Mouse (Mus musculus): ENCODE data around the gene Etv5. TPM values are rescaled to one million over a fixed set of nuclear protein-coding genes. Genes with fewer than 3 reads are reported as not detected.
A peak's percentile ranks its signal among the peaks of the same experiment; 100 is the strongest.

Gene Etv5
- polyA plus RNA-seq, 1 experiment from 2014 or later: 17.4 TPM

DNA sequence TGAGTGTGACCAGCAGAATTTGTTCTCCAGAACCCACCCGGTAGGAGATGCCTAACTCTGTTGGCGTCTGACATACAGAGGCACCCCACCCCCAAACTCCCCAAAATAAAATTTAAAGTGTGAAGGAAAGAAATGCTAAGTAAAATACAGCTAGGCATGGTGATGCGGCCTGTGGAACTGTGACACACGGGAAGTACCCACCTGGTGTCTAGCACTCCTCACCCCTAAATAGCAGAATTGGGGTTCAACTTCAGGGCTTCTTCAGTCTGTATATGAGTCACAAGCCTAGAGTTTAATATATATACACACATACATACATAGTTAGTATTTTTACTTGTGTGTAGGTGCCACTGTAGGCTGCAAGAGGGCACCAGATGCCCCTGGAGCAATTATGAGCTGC, 32.8 kb downstream of the Etv5 start:
- H3K27me3 ChIP-seq (ENCODE audit: control insufficient read depth, insufficient read depth, low read length): no peaks in the 10 kb centered on the region
- ATAC-seq (ENCODE audit: insufficient read depth, low FRiP score): no peak
- H3K9ac ChIP-seq (ENCODE audit: low read length): no peak overlapping the region
- no peak overlapping the region for H3K4me2 ChIP-seq (ENCODE audit: low read depth, low read length)
- 92% methylated on average over 4 of the region's 4 CpGs for WGBS
- no peaks in the 10 kb centered on the region for H3K9me3 ChIP-seq (replicated peaks; ENCODE audit: control insufficient read depth, low read length)
- peaks cover 15% of the 10 kb centered on the region; the same call in 1 of the 2 replicates for H3K4me1 ChIP-seq (ENCODE audit: control insufficient read depth, insufficient read depth, low read length)
- H3K27ac ChIP-seq (ENCODE audit: low read length): no peak overlapping the region
- no peak overlapping the region for H3K4me3 ChIP-seq (replicated peaks; ENCODE audit: low read length)
- H3K36me3 ChIP-seq (ENCODE audit: control insufficient read depth, insufficient read depth, low read length): no peaks in the 10 kb centered on the region

GRCm38 (mm10) chr16:22406050-22406449, 33.5 kb downstream of the Etv5 start:
- Histone ChIP-seq H3K27ac (ENCODE audit: low read length) (peak overlapping the region; percentile 9; the same call in 1 of the 2 replicates), H3K4me3 (replicated peaks; ENCODE audit: low read length) (no peak overlapping the region), H3K4me1 (ENCODE audit: control insufficient read depth, insufficient read depth, low read length) (peaks cover 15% of the 10 kb centered on the region; the same call in 1 of the 2 replicates), H3K9me3 (replicated peaks; ENCODE audit: control insufficient read depth, low read length) (no peaks in the 10 kb centered on the region), H3K36me3 (ENCODE audit: control insufficient read depth, insufficient read depth, low read length) (no peaks in the 10 kb centered on the region), H3K27me3 (ENCODE audit: control insufficient read depth, insufficient read depth, low read length) (no peaks in the 10 kb centered on the region), H3K4me2 (ENCODE audit: low read depth, low read length) (no peak overlapping the region), H3K9ac (ENCODE audit: low read length) (no peak overlapping the region)
- WGBS: 65% methylated on average over 4 of the region's 4 CpGs
- ATAC-seq (ENCODE audit: insufficient read depth, low FRiP score): no peak

DNA sequence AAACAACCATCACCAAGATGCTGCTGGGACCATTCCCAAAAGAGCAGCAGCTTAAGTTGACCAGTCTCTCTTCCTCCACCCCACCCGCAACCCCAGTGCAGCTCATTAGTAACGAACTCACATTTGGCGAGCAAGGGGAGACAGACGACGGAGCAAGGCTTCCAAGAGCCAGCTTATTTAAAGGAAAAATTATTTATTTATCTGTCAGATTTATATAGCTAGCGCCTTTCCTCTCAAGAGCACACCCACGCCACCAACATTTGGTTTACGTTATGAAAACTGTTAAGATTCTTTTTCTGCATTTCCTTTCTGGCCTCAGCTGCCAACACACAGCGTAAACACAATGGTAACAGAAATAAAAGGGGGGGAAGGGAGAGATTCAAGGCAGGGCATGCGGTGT, 34.0 kb downstream of the Etv5 start:
- H3K9ac ChIP-seq (ENCODE audit: low read length): no peak overlapping the region
- no peaks in the 10 kb centered on the region for H3K36me3 ChIP-seq (ENCODE audit: control insufficient read depth, insufficient read depth, low read length)
- 42% methylated on average over 10 of the region's 10 CpGs for WGBS
- no peak for ATAC-seq (ENCODE audit: insufficient read depth, low FRiP score)
- H3K27ac ChIP-seq (ENCODE audit: low read length): peak overlapping the region; percentile 23; the same call in 1 of the 2 replicates
- H3K27me3 ChIP-seq (ENCODE audit: control insufficient read depth, insufficient read depth, low read length): no peaks in the 10 kb centered on the region
- H3K4me1 ChIP-seq (ENCODE audit: control insufficient read depth, insufficient read depth, low read length): peaks cover 15% of the 10 kb centered on the region; the same call in 1 of the 2 replicates
- no peak overlapping the region for H3K4me3 ChIP-seq (replicated peaks; ENCODE audit: low read length)
- H3K9me3 ChIP-seq (replicated peaks; ENCODE audit: control insufficient read depth, low read length): no peaks in the 10 kb centered on the region
- no peak overlapping the region for H3K4me2 ChIP-seq (ENCODE audit: low read depth, low read length)

- H3K27ac ChIP-seq (ENCODE audit: low read length): no peak overlapping the region
- no peaks in the 10 kb centered on the region for H3K27me3 ChIP-seq (ENCODE audit: control insufficient read depth, insufficient read depth, low read length)
- WGBS: 87% methylated on average over 4 of the region's 4 CpGs
- no peak overlapping the region for H3K4me2 ChIP-seq (ENCODE audit: low read depth, low read length)
- H3K4me1 ChIP-seq (ENCODE audit: control insufficient read depth, insufficient read depth, low read length): peaks cover 15% of the 10 kb centered on the region; the same call in 1 of the 2 replicates
- no peaks in the 10 kb centered on the region for H3K36me3 ChIP-seq (ENCODE audit: control insufficient read depth, insufficient read depth, low read length)
- H3K4me3 ChIP-seq (replicated peaks; ENCODE audit: low read length): no peak overlapping the region
- ATAC-seq (ENCODE audit: insufficient read depth, low FRiP score): no peak
- H3K9me3 ChIP-seq (replicated peaks; ENCODE audit: control insufficient read depth, low read length): no peaks in the 10 kb centered on the region
- no peak overlapping the region for H3K9ac ChIP-seq (ENCODE audit: low read length)
Measured at GRCm38 (mm10) chr16:22403715-22404114, 35.8 kb downstream of the Etv5 start.

DNA sequence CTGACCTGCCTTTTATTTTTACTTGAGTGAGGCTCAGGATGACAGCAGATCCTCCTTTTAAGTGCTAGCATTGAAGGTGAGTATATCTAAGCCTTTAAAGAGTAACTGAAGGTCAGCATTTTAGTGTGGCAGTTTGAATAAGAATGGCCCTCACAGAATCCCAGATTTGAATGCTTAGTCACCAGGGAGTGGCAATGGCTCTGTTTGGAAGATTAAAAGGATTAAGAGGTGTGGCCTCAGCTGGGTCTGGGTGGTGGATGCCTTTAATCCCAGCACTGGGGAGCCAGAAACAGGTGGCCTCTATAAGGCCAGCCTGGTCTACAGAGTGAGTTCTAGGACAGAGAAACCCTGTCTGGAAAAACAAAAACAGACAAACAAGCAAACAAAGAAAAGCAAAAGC, 36.9 kb downstream of the Etv5 start:
- no peaks in the 10 kb centered on the region for H3K9me3 ChIP-seq (replicated peaks; ENCODE audit: control insufficient read depth, low read length)
- no peak overlapping the region for H3K4me3 ChIP-seq (replicated peaks; ENCODE audit: low read length)
- H3K4me2 ChIP-seq (ENCODE audit: low read depth, low read length): no peak overlapping the region
- no peaks in the 10 kb centered on the region for H3K27me3 ChIP-seq (ENCODE audit: control insufficient read depth, insufficient read depth, low read length)
- no peak for ATAC-seq (ENCODE audit: insufficient read depth, low FRiP score)
- H3K27ac ChIP-seq (ENCODE audit: low read length): no peak overlapping the region
- H3K36me3 ChIP-seq (ENCODE audit: control insufficient read depth, insufficient read depth, low read length): no peaks in the 10 kb centered on the region
- peaks cover 15% of the 10 kb centered on the region; the same call in 1 of the 2 replicates for H3K4me1 ChIP-seq (ENCODE audit: control insufficient read depth, insufficient read depth, low read length)
- H3K9ac ChIP-seq (ENCODE audit: low read length): no peak overlapping the region

DNA sequence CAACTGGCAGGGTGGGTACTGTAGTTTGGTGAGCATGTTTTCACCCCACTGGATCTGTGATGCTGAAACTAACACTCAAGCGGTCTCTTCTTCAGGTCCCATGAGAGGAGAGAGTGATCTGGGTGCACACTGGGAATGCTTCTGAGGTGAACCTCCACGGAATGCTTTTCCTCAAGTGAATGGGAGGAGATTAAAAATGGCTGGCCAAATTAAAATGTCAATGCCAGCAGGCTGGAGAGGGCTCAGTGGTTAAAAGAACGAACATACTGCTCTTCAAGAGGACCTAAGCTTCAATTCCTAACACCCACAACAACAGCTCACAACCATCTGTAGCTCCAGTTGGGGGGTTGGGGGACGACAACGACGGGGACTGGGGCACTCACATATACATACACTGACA, 39.3 kb downstream of the Etv5 start:
- no peak for ATAC-seq (ENCODE audit: insufficient read depth, low FRiP score)
- Histone ChIP-seq H3K4me3 (replicated peaks; ENCODE audit: low read length) (no peak overlapping the region), H3K4me2 (ENCODE audit: low read depth, low read length) (no peak overlapping the region), H3K27me3 (ENCODE audit: control insufficient read depth, insufficient read depth, low read length) (no peaks in the 10 kb centered on the region), H3K36me3 (ENCODE audit: control insufficient read depth, insufficient read depth, low read length) (no peaks in the 10 kb centered on the region), H3K4me1 (ENCODE audit: control insufficient read depth, insufficient read depth, low read length) (peaks cover 5% of the 10 kb centered on the region; the same call in 1 of the 2 replicates), H3K9ac (ENCODE audit: low read length) (no peak overlapping the region), H3K27ac (ENCODE audit: low read length) (no peak overlapping the region), H3K9me3 (replicated peaks; ENCODE audit: control insufficient read depth, low read length) (no peaks in the 10 kb centered on the region)
- WGBS: 90% methylated on average over 6 of the region's 6 CpGs

DNA sequence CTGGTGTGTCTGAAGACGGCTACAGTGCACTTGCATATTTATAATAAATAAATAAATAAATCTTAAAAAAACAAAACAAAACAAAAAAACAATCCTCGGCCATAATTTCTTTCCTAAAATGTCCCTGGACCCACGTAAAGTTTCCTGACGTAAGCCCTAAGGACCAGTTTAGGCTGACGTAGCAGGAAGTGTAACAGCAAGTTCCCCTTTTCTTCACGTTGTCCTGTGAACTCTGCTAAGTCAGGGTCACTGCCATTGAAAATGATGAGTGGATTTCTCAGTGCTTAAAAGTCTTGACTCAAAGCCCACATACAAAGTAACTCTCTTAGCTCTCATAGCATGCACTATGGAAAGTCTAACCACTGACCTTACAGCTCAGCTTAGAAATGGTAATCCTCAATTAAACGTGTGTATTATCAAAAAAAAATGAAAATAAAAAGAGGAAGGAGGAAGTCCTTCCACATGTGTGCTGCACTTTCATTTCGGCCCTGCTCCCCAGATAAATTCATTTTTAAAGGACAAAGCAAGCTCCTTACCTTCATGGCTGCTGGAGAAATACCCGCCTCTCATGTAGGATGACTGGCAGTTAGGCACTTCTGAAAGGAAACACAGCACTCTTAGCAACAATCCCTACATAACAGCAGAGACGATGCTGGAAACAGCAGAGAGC, 40.6 kb downstream of the Etv5 start:
- no peak overlapping the region for H3K27ac ChIP-seq (ENCODE audit: low read length)
- H3K9me3 ChIP-seq (replicated peaks; ENCODE audit: control insufficient read depth, low read length): no peaks in the 10 kb centered on the region
- no peaks in the 10 kb centered on the region for H3K27me3 ChIP-seq (ENCODE audit: control insufficient read depth, insufficient read depth, low read length)
- WGBS: 84% methylated on average over 10 of the region's 10 CpGs
- no peaks in the 10 kb centered on the region for H3K4me1 ChIP-seq (ENCODE audit: control insufficient read depth, insufficient read depth, low read length)
- no peak for ATAC-seq (ENCODE audit: insufficient read depth, low FRiP score)
- no peaks in the 10 kb centered on the region for H3K36me3 ChIP-seq (ENCODE audit: control insufficient read depth, insufficient read depth, low read length)
- no peak overlapping the region for H3K4me3 ChIP-seq (replicated peaks; ENCODE audit: low read length)
- H3K9ac ChIP-seq (ENCODE audit: low read length): no peak overlapping the region
- H3K4me2 ChIP-seq (ENCODE audit: low read depth, low read length): no peak overlapping the region

- 74% methylated on average over 11 of the region's 11 CpGs for WGBS
- H3K27me3 ChIP-seq (ENCODE audit: control insufficient read depth, insufficient read depth, low read length): no peaks in the 10 kb centered on the region
- H3K4me1 ChIP-seq (ENCODE audit: control insufficient read depth, insufficient read depth, low read length): no peaks in the 10 kb centered on the region
- no peak overlapping the region for H3K4me3 ChIP-seq (replicated peaks; ENCODE audit: low read length)
- H3K27ac ChIP-seq (ENCODE audit: low read length): no peak overlapping the region
- no peak overlapping the region for H3K9ac ChIP-seq (ENCODE audit: low read length)
- ATAC-seq (ENCODE audit: insufficient read depth, low FRiP score): no peak
- no peaks in the 10 kb centered on the region for H3K36me3 ChIP-seq (ENCODE audit: control insufficient read depth, insufficient read depth, low read length)
- no peaks in the 10 kb centered on the region for H3K9me3 ChIP-seq (replicated peaks; ENCODE audit: control insufficient read depth, low read length)
- no peak overlapping the region for H3K4me2 ChIP-seq (ENCODE audit: low read depth, low read length)
Measured at GRCm38 (mm10) chr16:22398354-22398753, 41.2 kb downstream of the Etv5 start.

DNA sequence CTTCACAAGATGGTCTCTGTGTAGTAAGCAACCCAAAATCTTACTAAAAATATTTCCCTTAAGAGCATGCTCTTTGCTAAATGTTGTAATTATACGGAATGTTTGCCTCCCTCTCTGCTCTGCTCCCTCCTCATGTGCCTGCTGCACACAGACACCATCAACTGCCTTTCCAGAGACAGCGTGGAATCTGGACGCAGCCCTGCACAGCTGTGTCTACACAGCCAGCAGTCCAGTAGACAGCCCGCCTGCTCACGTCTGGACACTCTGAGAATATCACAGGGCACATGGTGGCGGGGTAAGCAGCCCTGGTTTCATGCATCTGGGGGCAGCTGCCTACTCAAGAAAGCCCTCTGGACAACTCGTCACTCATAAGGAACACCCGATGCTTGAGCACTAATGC, 43.1 kb downstream of the Etv5 start:
- Histone ChIP-seq H3K36me3 (ENCODE audit: control insufficient read depth, insufficient read depth, low read length) (no peaks in the 10 kb centered on the region), H3K27ac (ENCODE audit: low read length) (no peak overlapping the region), H3K9ac (ENCODE audit: low read length) (no peak overlapping the region), H3K9me3 (replicated peaks; ENCODE audit: control insufficient read depth, low read length) (no peaks in the 10 kb centered on the region), H3K4me2 (ENCODE audit: low read depth, low read length) (no peak overlapping the region), H3K27me3 (ENCODE audit: control insufficient read depth, insufficient read depth, low read length) (no peaks in the 10 kb centered on the region), H3K4me3 (replicated peaks; ENCODE audit: low read length) (no peak overlapping the region), H3K4me1 (ENCODE audit: control insufficient read depth, insufficient read depth, low read length) (no peaks in the 10 kb centered on the region)
- no peak for ATAC-seq (ENCODE audit: insufficient read depth, low FRiP score)
- 65% methylated on average over 8 of the region's 8 CpGs for WGBS
